Mouse (Mus musculus) heart, embryonic 13.5 days (tissue): ENCODE data around the gene Lce1a2. TPM values are rescaled to one million over a fixed set of nuclear protein-coding genes. Genes with fewer than 3 reads are reported as not detected.
"Not testable (repeated sequence)": the region's sequence is repeated elsewhere in the genome, so short reads cannot be mapped to it uniquely, and the experiment has no call there.

Experiments used
- ATAC-seq: fragments of 200-750 bp; cut with Nextera tagmentation; 2 replicates; pipeline ENCODE4 v1.8.0; 2017; ENCODE audit warnings: moderate TSS enrichment; ENCODE audit not compliant: insufficient number of reproducible peaks, low FRiP score, low TSS enrichment; ENCODE audit errors: extremely low read depth
- H3K27ac ChIP-seq: fragments of 300-500 bp; sonication (generic); replicated peaks from 2 replicates; pipeline ENCODE4 v1.5.1; 2015; ENCODE audit warnings: moderate library complexity, mild to moderate bottlenecking, inconsistent platforms
- H3K27me3 ChIP-seq: fragments of 300-500 bp; sonication (generic); replicated peaks from 2 replicates; pipeline ENCODE4 v1.6.1; 2015; ENCODE audit warnings: mild to moderate bottlenecking, inconsistent platforms
- H3K36me3 ChIP-seq: fragments of 300-500 bp; sonication (generic); 2 replicates; pipeline ENCODE4 v1.6.1; 2015; ENCODE audit warnings: mild to moderate bottlenecking, inconsistent platforms
- H3K4me1 ChIP-seq: fragments of 300-500 bp; sonication (generic); 2 replicates; pipeline ENCODE4 v1.6.1; 2015; ENCODE audit warnings: inconsistent platforms
- H3K4me2 ChIP-seq: fragments of 300-500 bp; sonication (generic); 2 replicates; pipeline ENCODE4 v1.6.1; 2015; ENCODE audit warnings: inconsistent platforms, mild to moderate bottlenecking, moderate library complexity
- H3K4me3 ChIP-seq: fragments of 300-500 bp; sonication (generic); 2 replicates; pipeline ENCODE4 v1.5.1; 2015; ENCODE audit warnings: moderate library complexity, mild to moderate bottlenecking, inconsistent platforms
- H3K9ac ChIP-seq: fragments of 300-500 bp; sonication (generic); 2 replicates; pipeline ENCODE4 v1.6.1; 2015; ENCODE audit warnings: inconsistent platforms, mild to moderate bottlenecking, moderate library complexity
- H3K9me3 ChIP-seq: fragments of 300-500 bp; sonication (generic); 2 replicates; pipeline ENCODE4 v1.6.1; 2016; ENCODE audit warnings: inconsistent platforms
- WGBS: fragments of 180-500 bp; shearing (Covaris S2); methylation state at CpG from one replicate; pipeline ENCODE4 v1.1.7; 2015; ENCODE audit warnings: mixed read lengths; 5-methylcytosine and 5-hydroxymethylcytosine counted together
- polyA plus RNA-seq: library from polyadenylated mRNA; unstranded; fragments of >200 nt; fragmentation: Nextera tagmentation; extraction: Ambion mirVana; gene quantifications from 2 replicates; pipeline ENCODE4 v1.2.1, GENCODE M21; 2015

Lce1a2 gene
- not detected in 2 replicates for polyA plus RNA-seq

- ATAC-seq, result no peak
- H3K9me3 ChIP-seq, result no peaks in the 10 kb centered on the region
- H3K4me1 ChIP-seq, result no peaks in the 10 kb centered on the region
- H3K27me3 ChIP-seq, result no peaks in the 10 kb centered on the region
- no peak within 1 kb of the TSS for H3K27ac ChIP-seq
- no peak within 1 kb of the TSS for H3K4me3 ChIP-seq
- no peak within 1 kb of the TSS for H3K4me2 ChIP-seq
- no peak within 1 kb of the TSS for H3K9ac ChIP-seq
- H3K36me3 ChIP-seq, result no peaks in the 10 kb centered on the region
These were observed at the start of gene Lce1a2 for GRCm38 (mm10) chr3:92670215-92670614. Gene Lce1a2, minus strand, starts transcription at chr3:92670315.

GRCm38 (mm10) chr3:92715122-92715521 is 45.0 kb upstream of the Lce1a2 start:
- H3K27ac ChIP-seq, result no peak overlapping the region
- H3K36me3 ChIP-seq, result no peaks in the 10 kb centered on the region
- ATAC-seq, result no peak

DNA sequence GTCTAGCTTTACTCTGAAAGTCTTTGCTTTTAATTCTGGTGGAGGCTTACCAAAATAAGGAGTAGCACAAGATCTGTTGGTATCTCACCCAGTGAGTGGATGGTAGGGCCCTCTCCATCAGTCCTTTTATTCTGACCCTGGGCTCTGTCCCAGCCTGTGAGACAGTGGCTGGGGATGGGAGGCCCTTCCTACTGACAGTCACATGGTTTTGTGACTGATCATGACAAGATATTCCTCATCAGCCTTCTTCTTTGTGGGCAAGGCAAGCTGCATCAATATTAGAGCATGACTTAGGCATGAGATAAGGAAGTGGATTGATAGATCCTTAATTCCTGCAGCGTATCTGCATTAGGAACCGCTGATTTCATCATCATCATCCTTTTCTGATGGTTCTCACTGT is 38.9 kb upstream of the Lce1a2 start, which contains the start of gene Lce1e:
TSS of gene Lce1e (minus strand) at position 101 of the 400 bp plus-strand sequence.
- Histone ChIP-seq H3K4me1 (no peaks in the 10 kb centered on the region), H3K36me3 (no peaks in the 10 kb centered on the region), H3K9me3 (no peaks in the 10 kb centered on the region), H3K4me3 (no peak within 1 kb of the TSS), H3K9ac (no peak within 1 kb of the TSS), H3K27ac (no peak within 1 kb of the TSS), H3K4me2 (no peak within 1 kb of the TSS), H3K27me3 (no peaks in the 10 kb centered on the region)
- no peak for ATAC-seq
- 76% methylated on average over 2 of the region's 2 CpGs for WGBS

More at GRCm38 (mm10) chr3:92715122-92715521, 45.0 kb upstream of the Lce1a2 start:
- no peak overlapping the region for H3K4me2 ChIP-seq
- H3K27me3 ChIP-seq, result no peaks in the 10 kb centered on the region
- H3K4me3 ChIP-seq, result no peak overlapping the region
- H3K9ac ChIP-seq, result no peak overlapping the region
- no peaks in the 10 kb centered on the region for H3K9me3 ChIP-seq
- no peaks in the 10 kb centered on the region for H3K4me1 ChIP-seq

- H3K36me3 ChIP-seq, result no peaks in the 10 kb centered on the region
- H3K4me3 ChIP-seq, result no peak overlapping the region
- ATAC-seq, result no peak
- H3K4me2 ChIP-seq, result no peak overlapping the region
- H3K4me1 ChIP-seq, result no peaks in the 10 kb centered on the region
- no peaks in the 10 kb centered on the region for H3K9me3 ChIP-seq
- no peak overlapping the region for H3K9ac ChIP-seq
- no peak overlapping the region for H3K27ac ChIP-seq
- WGBS, result 25% methylated on average over 1 of the region's 1 CpGs
- no peaks in the 10 kb centered on the region for H3K27me3 ChIP-seq
These were observed 24.5 kb upstream of the Lce1a2 start for GRCm38 (mm10) chr3:92694613-92695012.

GRCm38 (mm10) chr3:92691688-92692087 is 21.6 kb upstream of the Lce1a2 start:
- H3K27me3 ChIP-seq, result no peaks in the 10 kb centered on the region
- no peak overlapping the region for H3K9ac ChIP-seq
- H3K4me3 ChIP-seq, result no peak overlapping the region
- H3K36me3 ChIP-seq, result no peaks in the 10 kb centered on the region
- no peaks in the 10 kb centered on the region for H3K9me3 ChIP-seq
- H3K27ac ChIP-seq, result no peak overlapping the region
- H3K4me2 ChIP-seq, result no peak overlapping the region
- ATAC-seq, result no peak
- no peaks in the 10 kb centered on the region for H3K4me1 ChIP-seq

GRCm38 (mm10) chr3:92689154-92689553 is 19.0 kb upstream of the Lce1a2 start:
- not testable (repeated sequence) for H3K9ac ChIP-seq, H3K9me3 ChIP-seq, H3K36me3 ChIP-seq, H3K4me1 ChIP-seq, ATAC-seq, H3K27ac ChIP-seq, H3K4me3 ChIP-seq, H3K27me3 ChIP-seq
- peak overlapping the region; percentile 31 for H3K4me2 ChIP-seq
- WGBS, result 57% methylated on average over 16 of the region's 16 CpGs

GRCm38 (mm10) chr3:92687110-92687509 is 17.0 kb upstream of the Lce1a2 start, which contains the start of gene Lce1d:
Gene Lce1d, minus strand, starts transcription at chr3:92687210.
- no peaks in the 10 kb centered on the region for H3K36me3 ChIP-seq
- no peak within 1 kb of the TSS for H3K4me3 ChIP-seq
- no peak within 1 kb of the TSS for H3K9ac ChIP-seq
- no peaks in the 10 kb centered on the region for H3K27me3 ChIP-seq
- H3K4me2 ChIP-seq, result no peak within 1 kb of the TSS
- ATAC-seq, result no peak
- H3K27ac ChIP-seq, result no peak within 1 kb of the TSS
- WGBS, result 52% methylated on average over 2 of the region's 2 CpGs
- H3K9me3 ChIP-seq, result no peaks in the 10 kb centered on the region
- no peaks in the 10 kb centered on the region for H3K4me1 ChIP-seq

DNA sequence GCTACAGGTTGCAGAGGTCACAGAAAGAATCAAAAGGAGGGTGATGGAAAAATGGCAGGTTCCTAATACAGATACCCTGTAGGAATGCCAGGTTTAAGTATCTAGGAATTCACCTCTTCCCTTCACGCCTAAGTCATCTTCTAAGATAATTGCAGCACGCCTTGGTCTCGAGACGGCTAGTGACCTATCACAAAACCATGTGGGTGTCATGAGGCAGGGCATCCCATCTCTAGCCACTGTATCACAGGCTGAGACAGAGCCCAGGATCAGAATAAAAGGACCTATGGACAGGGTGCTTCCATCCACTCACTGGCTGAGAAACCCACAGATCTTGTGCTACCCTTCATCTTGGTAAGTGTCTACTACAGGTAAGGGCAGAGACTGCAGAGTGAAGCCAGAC is 8.8 kb upstream of the Lce1a2 start, which contains the start of gene Lce1c:
TSS of gene Lce1c (plus strand) at position 301 of the 400 bp plus-strand sequence.
- H3K36me3 ChIP-seq, result no peaks in the 10 kb centered on the region
- H3K27me3 ChIP-seq, result no peaks in the 10 kb centered on the region
- no peak within 1 kb of the TSS for H3K4me3 ChIP-seq
- no peaks in the 10 kb centered on the region for H3K9me3 ChIP-seq
- ATAC-seq, result no peak
- no peak within 1 kb of the TSS for H3K27ac ChIP-seq
- H3K4me1 ChIP-seq, result no peaks in the 10 kb centered on the region
- H3K9ac ChIP-seq, result no peak within 1 kb of the TSS
- no peak within 1 kb of the TSS for H3K4me2 ChIP-seq
- 86% methylated on average over 4 of the region's 4 CpGs for WGBS

DNA sequence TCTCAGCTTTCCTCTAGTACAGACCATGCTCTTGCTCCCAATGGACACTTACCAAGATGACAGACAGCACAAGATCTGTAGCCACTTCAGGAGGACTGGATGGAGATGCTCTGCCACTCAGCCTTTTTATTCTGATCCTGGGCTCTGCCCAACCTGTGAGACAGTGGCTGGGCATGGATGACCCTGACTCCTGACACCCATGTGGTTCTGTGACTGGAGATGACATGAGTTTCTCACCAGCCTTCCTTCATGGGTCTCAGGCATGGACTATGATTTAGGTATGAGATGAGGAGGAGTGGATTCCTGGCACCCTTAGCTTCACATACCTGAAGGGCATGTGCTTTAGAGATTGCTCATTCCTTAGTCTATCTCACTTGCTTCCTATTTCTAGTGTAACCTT is 13.3 kb downstream of the Lce1a2 start, which contains the start of gene Lce1b:
TSS of gene Lce1b (minus strand) at position 101 of the 400 bp plus-strand sequence.
- H3K4me1 ChIP-seq, result no peaks in the 10 kb centered on the region
- no peaks in the 10 kb centered on the region for H3K9me3 ChIP-seq
- H3K4me3 ChIP-seq, result no peak within 1 kb of the TSS
- no peak within 1 kb of the TSS for H3K27ac ChIP-seq
- no peak for ATAC-seq
- no peaks in the 10 kb centered on the region for H3K27me3 ChIP-seq
- no peaks in the 10 kb centered on the region for H3K36me3 ChIP-seq
- H3K4me2 ChIP-seq, result no peak within 1 kb of the TSS
- H3K9ac ChIP-seq, result no peak within 1 kb of the TSS

DNA sequence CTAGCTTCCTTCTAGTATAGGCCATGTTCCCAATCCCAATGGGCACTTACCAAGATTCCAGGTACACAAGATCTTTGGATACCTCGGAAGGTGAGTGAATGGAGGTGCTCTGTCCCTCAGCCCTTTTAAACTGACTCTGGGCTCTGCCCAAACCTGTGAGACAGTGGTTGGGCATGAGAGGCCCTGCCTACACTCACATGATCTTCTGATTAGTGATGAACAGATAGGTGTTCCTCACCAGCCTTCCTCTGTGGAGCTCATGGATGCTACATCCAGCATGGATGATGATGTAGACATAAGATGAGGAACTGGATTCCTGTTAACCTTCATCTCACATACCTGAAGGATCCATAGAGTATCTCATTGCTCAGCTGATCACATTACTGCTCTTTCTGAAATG is 21.9 kb downstream of the Lce1a2 start, which contains the start of gene Lce1a1:
TSS of gene Lce1a1 (minus strand) at position 101 of the 400 bp plus-strand sequence.
- H3K9ac ChIP-seq, result no peak within 1 kb of the TSS
- no peaks in the 10 kb centered on the region for H3K36me3 ChIP-seq
- no peak within 1 kb of the TSS for H3K4me3 ChIP-seq
- no peak within 1 kb of the TSS for H3K27ac ChIP-seq
- no peaks in the 10 kb centered on the region for H3K27me3 ChIP-seq
- no peaks in the 10 kb centered on the region for H3K4me1 ChIP-seq
- WGBS, result 82% methylated on average over 1 of the region's 1 CpGs
- no peaks in the 10 kb centered on the region for H3K9me3 ChIP-seq
- ATAC-seq, result no peak
- H3K4me2 ChIP-seq, result no peak within 1 kb of the TSS

DNA sequence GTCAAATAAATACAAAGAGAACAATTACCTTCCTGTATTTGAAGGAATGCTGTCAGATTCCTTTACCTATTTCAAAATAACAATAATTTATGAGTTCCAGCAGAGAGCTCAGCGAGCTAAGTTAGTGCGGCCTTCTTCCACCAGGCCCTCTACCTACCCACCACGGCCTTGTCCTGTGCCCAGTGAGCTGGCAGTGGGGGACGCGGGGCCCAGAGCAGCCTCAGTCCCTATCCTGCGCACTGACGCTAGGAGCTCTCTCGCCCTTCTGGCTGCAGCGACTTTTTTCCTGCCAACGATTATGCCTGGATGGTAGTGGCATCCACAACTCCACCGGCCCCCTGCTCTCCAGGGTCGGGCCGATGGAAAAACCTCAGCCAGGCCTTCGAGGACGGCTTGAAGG is 30.3 kb downstream of the Lce1a2 start:
- no peaks in the 10 kb centered on the region for H3K27me3 ChIP-seq
- no peak for ATAC-seq
- no peak overlapping the region for H3K27ac ChIP-seq
- no peaks in the 10 kb centered on the region for H3K36me3 ChIP-seq
- no peak overlapping the region for H3K9ac ChIP-seq
- 90% methylated on average over 15 of the region's 15 CpGs for WGBS
- no peak overlapping the region for H3K4me3 ChIP-seq
- no peaks in the 10 kb centered on the region for H3K9me3 ChIP-seq
- no peaks in the 10 kb centered on the region for H3K4me1 ChIP-seq
- H3K4me2 ChIP-seq, result no peak overlapping the region

GRCm38 (mm10) chr3:92638653-92638991 is 31.5 kb downstream of the Lce1a2 start:
- no peak overlapping the region for H3K9ac ChIP-seq
- no peak overlapping the region for H3K4me3 ChIP-seq
- H3K36me3 ChIP-seq, result no peaks in the 10 kb centered on the region
- no peaks in the 10 kb centered on the region for H3K4me1 ChIP-seq
- no peaks in the 10 kb centered on the region for H3K27me3 ChIP-seq
- no peak overlapping the region for H3K4me2 ChIP-seq
- WGBS, result 71% methylated on average over 3 of the region's 3 CpGs
- no peaks in the 10 kb centered on the region for H3K9me3 ChIP-seq
- ATAC-seq, result no peak
- no peak overlapping the region for H3K27ac ChIP-seq
